In genomic region chr16:43889208-43890004, GRCm38 (mm10) we compare ENCODE assay signal across 1 mouse cellular context.
TF ChIP-seq lines count a peak whose summit lies in the region.

Gene Ccdc191 (plus strand): TSS chr16:43889800.

TF ChIP-seq in CH12.LX, 34 proteins besides CTCF, POLR2A, EP300 and RAD21 (continued from another document):
- peak; percentile 78 for TF ChIP-seq ZNF384 (IDR thresholded peaks at IDR 0.05; ENCODE audit: low read depth, low read length)
- no peak for TF ChIP-seq MAFK (IDR thresholded peaks at IDR 0.05; ENCODE audit: insufficient replicate concordance, low read length)
- TF ChIP-seq E2F4 (IDR thresholded peaks at IDR 0.05; ENCODE audit: insufficient replicate concordance, low read depth, low read length): no peak
- TF ChIP-seq IRF4 (IDR thresholded peaks at IDR 0.05; ENCODE audit: low read depth, low read length): peak; percentile 82
- TF ChIP-seq GABPA (IDR thresholded peaks at IDR 0.05; ENCODE audit: insufficient replicate concordance, low read depth, low read length): peak; percentile 96
- peak; percentile 79 for TF ChIP-seq TCF12 (IDR thresholded peaks at IDR 0.05; ENCODE audit: low read depth, low read length)
- TF ChIP-seq ELF1 (IDR thresholded peaks at IDR 0.05; ENCODE audit: low read depth, low read length): peak; percentile 85
- peak; percentile 95 for TF ChIP-seq MAZ (IDR thresholded peaks at IDR 0.05; ENCODE audit: low read depth, low read length)
- TF ChIP-seq MAX (IDR thresholded peaks at IDR 0.05; ENCODE audit: low read length): peak; percentile 100
- TF ChIP-seq POLR2AphosphoS2 (IDR thresholded peaks at IDR 0.05; ENCODE audit: low read depth, low read length): peak; percentile 82; the same call in 1 of the 2 replicates
- TF ChIP-seq ZC3H11A (IDR thresholded peaks at IDR 0.05; ENCODE audit: low read depth, low read length): no peak
